Mouse (Mus musculus): Measurements from ENCODE around the gene Scd2. TPM values are rescaled to one million over a fixed set of nuclear protein-coding genes. Genes with fewer than 3 reads are reported as not detected.

Gene Scd2
- polyA plus RNA-seq, 1 experiment from 2014 or later: 108 TPM

GRCm38 (mm10) chr19:44332326-44332725, 38.9 kb downstream of the Scd2 start:
- no peak for ATAC-seq (ENCODE audit: insufficient read depth)
- H3K4me2 ChIP-seq: no peak overlapping the region
- no peaks in the 10 kb centered on the region for H3K4me1 ChIP-seq (replicated peaks)
- H3K9ac ChIP-seq: no peak overlapping the region
- no peaks in the 10 kb centered on the region for H3K9me3 ChIP-seq (replicated peaks)
- WGBS (ENCODE audit: insufficient replicate concordance): 49% methylated on average over 8 of the region's 8 CpGs
- no peak overlapping the region for H3K4me3 ChIP-seq (replicated peaks)
- no peaks in the 10 kb centered on the region for H3K36me3 ChIP-seq (replicated peaks)
- no peak overlapping the region for H3K27ac ChIP-seq (replicated peaks)
- H3K27me3 ChIP-seq: no peaks in the 10 kb centered on the region

GRCm38 (mm10) chr19:44332833-44333623, 39.6 kb downstream of the Scd2 start, which contains the start of gene Scd4:
Gene Scd4 (plus strand): TSS chr19:44333092.
- Histone ChIP-seq H3K36me3 (replicated peaks) (no peaks in the 10 kb centered on the region), H3K4me3 (replicated peaks) (no peak within 1 kb of the TSS), H3K9ac (no peak within 1 kb of the TSS), H3K9me3 (replicated peaks) (no peaks in the 10 kb centered on the region), H3K4me1 (replicated peaks) (no peaks in the 10 kb centered on the region), H3K27me3 (no peaks in the 10 kb centered on the region), H3K27ac (replicated peaks) (no peak within 1 kb of the TSS), H3K4me2 (no peak within 1 kb of the TSS)
- WGBS (ENCODE audit: insufficient replicate concordance): 75% methylated on average over 10 of the region's 10 CpGs
- ATAC-seq (ENCODE audit: insufficient read depth): no peak

GRCm38 (mm10) chr19:44333991-44334390, 40.5 kb downstream of the Scd2 start:
- Histone ChIP-seq H3K27ac (replicated peaks) (no peak overlapping the region), H3K9ac (no peak overlapping the region), H3K9me3 (replicated peaks) (no peaks in the 10 kb centered on the region), H3K4me2 (no peak overlapping the region), H3K4me1 (replicated peaks) (no peaks in the 10 kb centered on the region), H3K4me3 (replicated peaks) (no peak overlapping the region), H3K27me3 (no peaks in the 10 kb centered on the region), H3K36me3 (replicated peaks) (no peaks in the 10 kb centered on the region)
- WGBS (ENCODE audit: insufficient replicate concordance): 65% methylated on average over 9 of the region's 9 CpGs
- ATAC-seq (ENCODE audit: insufficient read depth): no peak

- WGBS (ENCODE audit: insufficient replicate concordance): 53% methylated on average over 6 of the region's 6 CpGs
Measured at GRCm38 (mm10) chr19:44335876-44336662, 42.6 kb downstream of the Scd2 start.

GRCm38 (mm10) chr19:44349689-44350088, 56.2 kb downstream of the Scd2 start:
- no peak for ATAC-seq (ENCODE audit: insufficient read depth)

More at GRCm38 (mm10) chr19:44335876-44336662, 42.6 kb downstream of the Scd2 start:
- no peak overlapping the region for H3K9ac ChIP-seq
- H3K36me3 ChIP-seq (replicated peaks): no peaks in the 10 kb centered on the region
- no peaks in the 10 kb centered on the region for H3K9me3 ChIP-seq (replicated peaks)
- H3K27ac ChIP-seq (replicated peaks): no peak overlapping the region
- no peaks in the 10 kb centered on the region for H3K4me1 ChIP-seq (replicated peaks)
- no peak for ATAC-seq (ENCODE audit: insufficient read depth)
- no peaks in the 10 kb centered on the region for H3K27me3 ChIP-seq
- no peak overlapping the region for H3K4me2 ChIP-seq
- H3K4me3 ChIP-seq (replicated peaks): no peak overlapping the region

GRCm38 (mm10) chr19:44351756-44352155, 58.3 kb downstream of the Scd2 start:
- no peak for ATAC-seq (ENCODE audit: insufficient read depth)
- no peak overlapping the region for H3K4me3 ChIP-seq (replicated peaks)
- 61% methylated on average over 7 of the region's 7 CpGs for WGBS (ENCODE audit: insufficient replicate concordance)

More at GRCm38 (mm10) chr19:44349689-44350088, 56.2 kb downstream of the Scd2 start:
- WGBS (ENCODE audit: insufficient replicate concordance): 66% methylated on average over 8 of the region's 8 CpGs
- H3K27me3 ChIP-seq: no peaks in the 10 kb centered on the region
- H3K9ac ChIP-seq: no peak overlapping the region
- no peaks in the 10 kb centered on the region for H3K36me3 ChIP-seq (replicated peaks)
- no peaks in the 10 kb centered on the region for H3K4me1 ChIP-seq (replicated peaks)
- no peak overlapping the region for H3K4me3 ChIP-seq (replicated peaks)
- H3K27ac ChIP-seq (replicated peaks): no peak overlapping the region
- H3K9me3 ChIP-seq (replicated peaks): no peaks in the 10 kb centered on the region
- H3K4me2 ChIP-seq: no peak overlapping the region

More at GRCm38 (mm10) chr19:44351756-44352155, 58.3 kb downstream of the Scd2 start:
- no peak overlapping the region for H3K9ac ChIP-seq
- H3K9me3 ChIP-seq (replicated peaks): no peaks in the 10 kb centered on the region
- no peaks in the 10 kb centered on the region for H3K36me3 ChIP-seq (replicated peaks)
- no peak overlapping the region for H3K4me2 ChIP-seq
- no peak overlapping the region for H3K27ac ChIP-seq (replicated peaks)
- H3K27me3 ChIP-seq: no peaks in the 10 kb centered on the region
- no peaks in the 10 kb centered on the region for H3K4me1 ChIP-seq (replicated peaks)

Small RNA genes lying within 50 kb of the gene (microRNA-seq; reads per million reads assigned to microRNA genes)
- 24.6 reads per million, percentile 39 among the genes with 10 or more reads in this experiment for gene Mir5114

Other genes with a start within 250 kb of the Scd2 start
- gene Erlin1, start 223.9 kb upstream of the Scd2 start, polyA plus RNA-seq (2015; fragmentation: Nextera tagmentation; extraction: Ambion mirVana): 17.8 and 20.6 TPM in 2 replicates
- 19.4 and 20.2 TPM in 2 replicates for gene Chuk, start 186.2 kb upstream of the Scd2 start, polyA plus RNA-seq (2015; fragmentation: Nextera tagmentation; extraction: Ambion mirVana)
- gene Cwf19l1, start 157.8 kb upstream of the Scd2 start, polyA plus RNA-seq (2015; fragmentation: Nextera tagmentation; extraction: Ambion mirVana): 14.7 and 16.9 TPM in 2 replicates
- 33.1 and 35.1 TPM in 2 replicates for gene Bloc1s2, start 147.2 kb upstream of the Scd2 start, polyA plus RNA-seq (2015; fragmentation: Nextera tagmentation; extraction: Ambion mirVana)
- not detected in 2 replicates for gene Pkd2l1, start 101.2 kb upstream of the Scd2 start, polyA plus RNA-seq (2015; fragmentation: Nextera tagmentation; extraction: Ambion mirVana)
- gene Scd3, start 90.4 kb upstream of the Scd2 start, polyA plus RNA-seq (2015; fragmentation: Nextera tagmentation; extraction: Ambion mirVana): not detected in 2 replicates
- gene Scd4, start 39.4 kb downstream of the Scd2 start, polyA plus RNA-seq (2015; fragmentation: Nextera tagmentation; extraction: Ambion mirVana): 0.03 TPM in 1 of 2 replicates, not detected in the other
- 17.6 and 17.8 TPM in 2 replicates for gene Scd1, start 114.2 kb downstream of the Scd2 start, polyA plus RNA-seq (2015; fragmentation: Nextera tagmentation; extraction: Ambion mirVana)
- gene Wnt8b, start 199.8 kb downstream of the Scd2 start, polyA plus RNA-seq (2015; fragmentation: Nextera tagmentation; extraction: Ambion mirVana): not detected in 2 replicates